Mouse (Mus musculus): ENCODE data around the gene Prr29. TPM values are rescaled to one million over a fixed set of nuclear protein-coding genes. Genes with fewer than 3 reads are reported as not detected.

The Prr29 gene
- total RNA-seq, 2 experiments from 2014 or later = 0.81 to 0.92 TPM

- intact Hi-C loops (cut with DNase I) = no loop called here
- DNase-seq = no peak
Measured at GRCm38 (mm10) chr11:106353188-106353587, 12.1 kb upstream of the Prr29 start, which contains the start of gene Scn4a. Gene Scn4a, minus strand, starts transcription at chr11:106353288.

DNA sequence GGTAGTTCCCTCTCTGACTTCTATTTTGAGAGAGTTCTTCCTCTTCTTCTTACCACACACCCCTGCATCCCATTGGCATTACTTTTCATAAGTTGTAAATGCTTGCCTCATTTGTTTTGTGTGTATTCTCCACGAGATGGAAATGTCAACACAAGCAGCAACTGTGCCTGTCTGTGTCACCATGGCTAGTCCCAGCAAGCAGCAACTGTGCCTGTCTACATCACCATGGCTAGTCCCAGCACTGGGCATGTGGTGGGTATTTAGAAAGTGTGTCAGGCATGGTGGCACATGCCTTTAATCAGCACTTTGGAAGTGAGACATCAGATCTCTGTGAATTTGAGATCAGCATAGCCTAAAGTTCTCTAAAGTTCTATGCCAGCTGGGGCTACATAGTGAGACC is 11.1 kb upstream of the Prr29 start:
- intact Hi-C loops (cut with DNase I) = no loop called here
- DNase-seq = no peak

DNA sequence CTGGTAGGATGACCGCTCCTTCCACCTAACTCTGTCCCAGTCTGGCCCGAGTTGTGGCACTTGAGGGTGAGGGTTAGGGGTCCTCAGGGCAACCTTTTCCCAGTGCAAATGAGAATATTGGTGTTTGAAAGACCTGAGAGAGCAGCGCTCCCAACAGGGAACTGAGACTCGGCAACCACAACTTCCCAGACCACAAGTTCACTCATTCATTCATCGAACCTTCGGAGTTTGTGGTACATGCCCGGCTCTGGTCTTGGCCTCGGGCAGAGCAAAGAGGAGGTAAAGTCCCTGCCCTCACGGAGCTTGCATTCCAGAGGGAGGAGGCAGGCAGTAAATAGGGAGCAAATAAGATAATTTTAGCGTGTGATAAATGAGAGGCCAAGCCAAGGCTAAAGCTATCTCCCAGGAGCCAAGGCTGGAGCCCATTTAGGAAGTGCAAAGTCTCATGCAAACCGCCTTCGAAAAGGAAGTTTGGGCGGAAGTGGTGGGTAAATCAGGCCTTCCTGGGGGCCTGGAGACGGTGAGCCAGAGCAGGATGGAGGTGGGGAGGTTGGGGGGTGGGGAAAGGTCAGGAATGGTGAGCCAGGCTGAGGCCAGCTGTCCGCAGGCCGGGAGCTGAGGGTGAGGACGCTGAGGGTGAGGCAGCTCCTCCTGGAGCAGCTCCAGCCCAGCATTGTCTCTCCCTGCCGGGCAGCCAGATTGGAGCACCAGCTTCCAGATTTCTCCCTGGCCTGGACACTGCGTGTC is 9.7 kb upstream of the Prr29 start:
- intact Hi-C loops (cut with DNase I) = no loop called here
- no peak for DNase-seq

- intact Hi-C loops (cut with DNase I) = no loop called here
Measured at GRCm38 (mm10) chr11:106359350-106359749, 5.9 kb upstream of the Prr29 start.

DNA sequence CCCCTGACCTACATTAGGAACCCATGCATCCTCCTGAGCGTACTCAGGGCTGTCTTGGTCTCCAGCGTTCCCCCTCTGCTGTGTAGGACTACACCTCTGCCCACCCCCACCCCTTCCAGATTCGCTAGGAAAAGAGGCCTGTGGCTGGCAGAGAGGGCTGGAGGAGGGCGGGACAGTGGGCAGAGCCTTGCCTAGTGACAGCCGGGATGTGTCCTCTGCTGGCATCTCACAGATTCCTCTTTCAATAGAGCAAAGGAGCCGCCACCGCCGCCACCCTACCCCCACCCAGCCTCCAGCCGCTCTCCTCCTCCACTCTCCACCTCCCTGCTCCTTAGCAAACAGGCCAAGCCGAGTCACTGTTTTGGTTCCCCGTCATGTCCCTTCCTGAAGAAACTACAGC is 560 bp upstream of the Prr29 start:
- DNase-seq = no peak
- intact Hi-C loops (cut with DNase I) = no loop called here

More at GRCm38 (mm10) chr11:106359350-106359749, 5.9 kb upstream of the Prr29 start:
- no peak for DNase-seq

DNA sequence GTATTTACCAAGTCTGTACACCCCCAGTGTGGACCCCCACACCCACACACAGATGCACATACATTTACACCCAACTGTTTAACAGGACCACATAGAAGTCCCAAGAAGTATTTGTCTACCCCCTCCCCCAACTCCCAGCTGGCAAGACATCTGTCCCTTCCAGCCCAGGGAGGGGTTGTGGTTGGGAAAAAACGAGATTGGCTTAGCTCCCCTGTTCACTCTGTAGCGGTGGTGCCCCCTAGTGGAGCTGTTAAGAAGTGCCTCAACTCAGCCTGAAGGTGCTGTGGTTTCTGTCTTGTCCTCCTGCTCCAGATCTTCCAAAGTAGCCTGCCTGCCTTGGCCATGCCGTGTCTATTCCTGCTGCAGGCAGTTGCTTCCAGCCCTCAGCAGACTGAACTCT is 1.0 kb downstream of the Prr29 start:
- intact Hi-C loops (cut with DNase I) = loop anchor here (2.0 kb wide), 3 partner anchors 26 to 64 kb away; no protein-coding TSS in a partner anchor
- peak; percentile 79 to 87 for DNase-seq

DNA sequence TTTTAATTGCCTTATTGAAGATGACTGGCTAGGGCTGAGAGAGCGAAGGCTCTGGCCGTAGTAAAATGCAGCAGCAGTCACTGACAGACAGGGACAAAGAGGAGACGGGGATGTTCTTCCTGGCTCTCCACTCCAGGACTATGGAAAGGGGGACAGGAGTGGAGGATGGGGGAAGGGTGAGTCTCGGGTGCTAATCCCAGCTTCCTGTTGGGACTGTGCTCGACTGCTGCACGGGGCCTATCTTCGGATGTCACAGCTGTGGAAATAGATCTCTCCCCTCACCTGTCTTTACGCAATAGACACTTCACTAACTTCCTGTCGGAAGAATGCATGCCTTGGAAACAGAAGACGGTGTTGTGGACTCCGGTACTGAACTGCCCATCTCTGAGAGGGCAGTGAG is 8.7 kb downstream of the Prr29 start:
- DNase-seq = no peak

GRCm38 (mm10) chr11:106374559-106374958 is 9.3 kb downstream of the Prr29 start:
- DNase-seq = no peak
- intact Hi-C loops (cut with DNase I) = no loop called here

More for the DNA sequence above, 8.7 kb downstream of the Prr29 start:
- intact Hi-C loops (cut with DNase I) = no loop called here

DNA sequence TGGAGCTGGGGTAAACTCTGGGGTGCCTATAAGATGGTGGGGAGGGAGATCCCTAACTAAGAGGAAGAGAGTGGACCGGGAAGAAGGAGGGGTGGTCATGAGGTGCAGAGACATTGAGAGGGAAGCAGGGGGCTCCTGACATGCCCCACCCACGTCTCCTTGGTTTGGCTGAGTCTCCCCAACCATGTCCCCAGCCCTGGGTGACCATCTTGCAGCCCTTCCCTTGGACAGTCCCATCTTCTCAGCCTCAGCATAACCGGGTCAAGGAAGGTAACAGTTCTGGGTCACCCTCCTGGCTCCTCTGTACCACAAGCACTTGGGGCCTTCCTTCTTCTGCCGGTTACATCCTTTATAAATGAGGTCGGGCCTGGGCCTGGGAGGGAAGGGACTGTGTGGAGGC is 9.7 kb downstream of the Prr29 start:
- intact Hi-C loops (cut with DNase I) = no loop called here
- DNase-seq = no peak

DNA sequence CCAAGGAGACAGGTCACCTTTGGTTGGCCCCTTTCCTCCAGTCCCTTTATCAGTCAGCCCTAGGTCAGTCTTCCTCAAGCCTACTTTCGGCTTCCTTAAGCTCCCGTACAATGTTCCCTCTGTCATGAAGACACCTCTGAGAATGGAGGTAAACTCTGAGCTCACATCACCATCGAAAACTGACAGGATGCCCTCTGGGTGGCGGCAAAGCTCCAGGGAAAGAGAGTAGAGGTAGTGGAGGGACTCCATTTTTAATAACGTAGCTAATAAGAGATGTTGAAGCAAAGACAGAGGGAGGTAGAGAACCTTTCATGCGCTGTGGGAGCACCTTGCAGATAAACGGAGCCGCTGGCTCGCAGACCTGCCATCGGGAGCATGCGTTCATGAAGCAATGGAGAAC is 15.7 kb downstream of the Prr29 start:
- no peak for DNase-seq
- intact Hi-C loops (cut with DNase I) = no loop called here

- peak in 1 of 2 experiments; percentile 46 for DNase-seq
- intact Hi-C loops (cut with DNase I) = no loop called here
Measured at GRCm38 (mm10) chr11:106381883-106382282, 16.6 kb downstream of the Prr29 start.

GRCm38 (mm10) chr11:106382424-106382823 is 17.2 kb downstream of the Prr29 start:
- intact Hi-C loops (cut with DNase I) = no loop called here
- no peak for DNase-seq

DNA sequence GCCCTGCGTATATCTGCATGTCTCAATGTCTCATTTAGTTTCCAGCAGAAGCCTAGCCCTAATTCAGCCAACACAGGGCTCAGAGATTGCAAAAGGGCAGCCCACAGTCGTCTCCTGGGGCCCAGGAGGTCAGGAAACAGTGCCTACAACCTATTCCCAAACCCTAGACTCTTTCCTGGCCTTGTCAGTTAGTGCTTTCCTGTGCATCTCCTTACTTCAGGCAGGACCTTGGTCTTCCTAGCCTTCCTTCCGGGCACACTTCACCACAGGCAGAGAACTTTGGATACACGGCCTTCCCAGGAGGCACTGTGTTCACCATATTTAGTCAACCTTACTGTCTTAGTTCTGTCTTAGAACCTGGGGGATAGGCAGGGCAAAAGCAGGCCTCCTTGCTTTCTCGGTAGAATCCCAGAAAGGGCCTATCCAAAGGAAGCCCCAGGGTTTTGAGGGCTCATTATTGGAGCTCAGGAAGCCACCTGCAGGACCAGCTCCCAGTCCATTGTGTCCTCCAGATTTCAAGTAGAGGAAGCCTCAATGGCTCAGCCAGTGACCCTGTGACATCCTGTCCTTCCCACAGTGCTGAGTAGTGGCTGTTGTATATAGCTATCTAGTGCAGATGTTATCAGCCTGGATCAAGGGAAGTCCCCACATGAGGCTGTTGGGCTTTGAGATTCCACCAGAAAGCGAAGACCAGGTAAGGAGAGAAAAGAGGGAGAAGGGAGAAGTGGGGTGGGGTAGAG is 17.9 kb downstream of the Prr29 start:
- no peak for DNase-seq
- intact Hi-C loops (cut with DNase I) = no loop called here

- intact Hi-C loops (cut with DNase I) = no loop called here
- no peak for DNase-seq
Measured at GRCm38 (mm10) chr11:106386409-106386808, 21.1 kb downstream of the Prr29 start.

GRCm38 (mm10) chr11:106387020-106387419 is 21.7 kb downstream of the Prr29 start:
- intact Hi-C loops (cut with DNase I) = no loop called here
- DNase-seq = no peak

DNA sequence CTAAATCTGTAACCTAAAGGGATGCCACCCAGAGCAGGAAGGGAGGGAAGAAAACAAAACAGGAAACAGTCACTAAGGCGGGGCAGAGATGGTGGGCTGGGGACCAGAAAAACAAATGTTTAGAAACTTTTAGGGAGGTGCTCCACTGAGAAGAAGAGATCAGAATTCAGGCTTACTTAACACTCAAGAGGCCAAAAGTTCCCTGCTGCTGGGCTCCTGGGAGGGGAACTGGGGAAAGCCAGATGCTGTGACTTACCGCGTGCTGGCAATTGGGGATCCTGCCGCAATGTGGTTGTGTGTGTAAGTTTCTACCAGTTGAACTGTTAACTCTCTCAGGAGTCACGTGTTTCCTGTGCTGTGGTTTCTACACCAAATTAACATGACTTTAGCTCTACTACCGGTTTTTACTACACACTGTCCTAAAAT is 22.5 kb downstream of the Prr29 start, which contains the start of gene Icam2:
TSS of gene Icam2 (minus strand) at position 285 of the 426 bp plus-strand sequence.
- intact Hi-C loops (cut with DNase I) = no loop called here
- no peak for DNase-seq

GRCm38 (mm10) chr11:106389611-106390010 is 24.3 kb downstream of the Prr29 start:
- DNase-seq = no peak
- intact Hi-C loops (cut with DNase I) = no loop called here

GRCm38 (mm10) chr11:106390757-106391156 is 25.5 kb downstream of the Prr29 start:
- DNase-seq = no peak
- intact Hi-C loops (cut with DNase I) = no loop called here

- intact Hi-C loops (cut with DNase I) = loop anchor here (1.0 to 2.0 kb wide), 3 partner anchors 25 to 89 kb away; no protein-coding TSS in a partner anchor
- peak; percentile 73 for DNase-seq
Measured at GRCm38 (mm10) chr11:106391546-106392188, 26.4 kb downstream of the Prr29 start.

- DNase-seq = no peak
- intact Hi-C loops (cut with DNase I) = loop anchor here (1.0 to 2.0 kb wide), 3 partner anchors 26 to 90 kb away; no protein-coding TSS in a partner anchor
Measured at GRCm38 (mm10) chr11:106392597-106393330, 27.5 kb downstream of the Prr29 start.

DNA sequence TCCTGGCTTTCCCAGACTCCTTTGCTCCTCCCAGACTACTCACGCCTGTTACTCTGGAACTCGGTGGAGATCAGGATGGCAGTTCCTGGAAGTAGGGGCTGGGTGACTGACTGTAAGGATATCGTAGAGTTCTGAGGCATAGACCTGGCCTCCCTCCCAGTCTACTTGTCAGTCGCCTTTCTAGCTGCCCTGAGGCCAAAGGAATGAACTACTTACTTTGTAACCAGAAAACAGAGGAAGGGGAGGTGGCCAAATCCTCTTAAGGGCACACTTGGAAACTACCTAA is 28.0 kb downstream of the Prr29 start:
- intact Hi-C loops (cut with DNase I) = loop anchor here (2.0 kb wide), 2 partner anchors 26 to 64 kb away; no protein-coding TSS in a partner anchor
- DNase-seq = no peak

Data from heart, postnatal 36 days (tissue).